ENCODE assay signal across 8 mouse cellular contexts in genomic region chr10:87492661-87493551, GRCm38 (mm10). TPM values are rescaled to one million over a fixed set of nuclear protein-coding genes. Genes with fewer than 3 reads are reported as not detected.
A peak's percentile ranks its signal among the peaks of the same experiment; 100 is the strongest.
DNase-seq lines count a peak whose midpoint lies in the region; ATAC-seq and TF ChIP-seq lines count a peak whose summit lies in the region.

No protein-coding gene starts in this region.

- H3K4me1 ChIP-seq in forebrain, embryonic 10.5 days: peaks cover 76% of the 10 kb centered on the region
- H3K4me1 ChIP-seq in heart, embryonic 16.5 days (ENCODE audit: control insufficient read depth, insufficient read depth, low read length): peaks cover 9% of the 10 kb centered on the region; the same call in 1 of the 2 replicates
- no peaks in the 10 kb centered on the region for H3K4me1 ChIP-seq in liver, embryonic 14.5 days (replicated peaks; ENCODE audit: control insufficient read depth in 2 of 2, insufficient read depth in 2 of 2, low read length in 1 of 2)

- no peaks in the 10 kb centered on the region for H3K36me3 ChIP-seq in forebrain, embryonic 10.5 days (replicated peaks)
- H3K36me3 ChIP-seq in heart, embryonic 16.5 days (ENCODE audit: control insufficient read depth, insufficient read depth): no peaks in the 10 kb centered on the region
- no peaks in the 10 kb centered on the region for H3K36me3 ChIP-seq in liver, embryonic 14.5 days (replicated peaks; ENCODE audit: control insufficient read depth, insufficient read depth, low read depth)

- H3K4me3 ChIP-seq in forebrain, embryonic 10.5 days: peak overlapping the region; percentile 80
- H3K4me3 ChIP-seq in heart, embryonic 16.5 days (ENCODE audit: low read length): peak overlapping the region; percentile 60
- peak overlapping the region; percentile 25 to 39 for H3K4me3 ChIP-seq in liver, embryonic 14.5 days (ENCODE audit: insufficient read depth in 1 of 2, low read depth in 2 of 2, low read length in 2 of 2)

- TF ChIP-seq EP300 in liver, embryonic 14.5 days (IDR thresholded peaks at IDR 0.05; ENCODE audit: low read depth): no peak

- H3K9ac ChIP-seq in heart, embryonic 16.5 days (ENCODE audit: low read length): 0 out of 2 replicates have a peak overlapping the region, but pooled peaks have one; percentile 10
- no peak overlapping the region for H3K9ac ChIP-seq in liver, embryonic 14.5 days (replicated peaks)

- WGBS in forebrain, embryonic 10.5 days: under 1% methylated on average over 75 of the region's 90 CpGs
- under 1% methylated on average over 85 of the region's 90 CpGs for WGBS in heart, embryonic 16.5 days
- under 1% methylated on average over 75 of the region's 90 CpGs for WGBS in liver, embryonic 14.5 days (ENCODE audit: insufficient replicate concordance)

- no peak for TF ChIP-seq CTCF in liver, embryonic 14.5 days (IDR thresholded peaks at IDR 0.05; ENCODE audit: low read depth)

- DNase-seq in urinary bladder, adult 2 months (ENCODE audit: low spot score): peak; percentile 25
- DNase-seq in urinary bladder, postnatal 10 days (ENCODE audit: low spot score): no peak
- DNase-seq in forebrain, embryonic 10.5 days (ENCODE audit: extremely low spot score, low spot score): peak; percentile 63
- DNase-seq in kidney, postnatal 14 days: peak; percentile 73
- no peak for DNase-seq in liver, embryonic 14.5 days (ENCODE audit: low read depth in 3 of 3, low spot score in 3 of 3)
- peak; percentile 82 for DNase-seq in retina, postnatal 1 day
- DNase-seq in spleen, adult 18-20 months: no peak

- ATAC-seq in heart, embryonic 16.5 days (replicated peaks; ENCODE audit: extremely low read depth, insufficient read depth, low FRiP score): peak; percentile 29
- no peak for ATAC-seq in liver, embryonic 14.5 days (ENCODE audit: insufficient read depth)

- H3K4me2 ChIP-seq in heart, embryonic 16.5 days (ENCODE audit: low read depth, low read length): peak overlapping the region; percentile 95
- H3K4me2 ChIP-seq in liver, embryonic 14.5 days (ENCODE audit: low read depth): peak overlapping the region; percentile 59

- peak overlapping the region; percentile 91 for H3K27ac ChIP-seq in forebrain, embryonic 10.5 days
- H3K27ac ChIP-seq in heart, embryonic 16.5 days (ENCODE audit: low read length): no peak overlapping the region
- no peak overlapping the region for H3K27ac ChIP-seq in liver, embryonic 14.5 days

- H3K9me3 ChIP-seq in forebrain, embryonic 10.5 days: peaks cover 2% of the 10 kb centered on the region; the same call in 1 of the 2 replicates
- H3K9me3 ChIP-seq in heart, embryonic 16.5 days (replicated peaks; ENCODE audit: control insufficient read depth, low read length): peaks cover 1% of the 10 kb centered on the region
- H3K9me3 ChIP-seq in liver, embryonic 14.5 days (ENCODE audit: control insufficient read depth, low read length): no peaks in the 10 kb centered on the region

- H3K27me3 ChIP-seq in forebrain, embryonic 10.5 days (ENCODE audit: poor library complexity, severe bottlenecking): peaks cover 98% of the 10 kb centered on the region
- H3K27me3 ChIP-seq in heart, embryonic 16.5 days (ENCODE audit: control insufficient read depth, insufficient read depth, low read length): peaks cover 88% of the 10 kb centered on the region
- H3K27me3 ChIP-seq in liver, embryonic 14.5 days (ENCODE audit: control insufficient read depth, insufficient read depth, low read length): peaks cover 62% of the 10 kb centered on the region

RNA-seq across cellular contexts. Expression of gene Ascl1, which starts 0.6 kb away (rescaled TPM):
- 0.11 and 0.22 TPM in 2 replicates for polyA plus RNA-seq in urinary bladder, adult 2 months (2012; rRNA removed)
- polyA plus RNA-seq in forebrain, embryonic 10.5 days (2016; fragmentation: Nextera tagmentation; extraction: Ambion mirVana): 15.6 and 17.3 TPM in 2 replicates
- 0.32 and 0.93 TPM in 2 replicates for polyA plus RNA-seq in heart, embryonic 16.5 days (2015; fragmentation: Nextera tagmentation; extraction: Ambion mirVana)
- 0.03 and 0.09 TPM in 2 replicates for polyA plus RNA-seq in liver, embryonic 14.5 days (2012; rRNA removed)
- polyA plus RNA-seq in liver, embryonic 14.5 days (2014; fragmentation: Nextera tagmentation; extraction: Ambion mirVana): not detected in 2 replicates

RNA-seq across cellular contexts. Expression of gene Pah, which starts 28.7 kb away (rescaled TPM):
- not detected in 2 replicates for polyA plus RNA-seq in urinary bladder, adult 2 months (2012; rRNA removed)
- polyA plus RNA-seq in forebrain, embryonic 10.5 days (2016; fragmentation: Nextera tagmentation; extraction: Ambion mirVana): not detected in 2 replicates
- 0.32 TPM in 1 of 2 replicates, not detected in the other for polyA plus RNA-seq in heart, embryonic 16.5 days (2015; fragmentation: Nextera tagmentation; extraction: Ambion mirVana)
- polyA plus RNA-seq in liver, embryonic 14.5 days (2012; rRNA removed): 20.8 and 20.9 TPM in 2 replicates
- 31.6 and 33.2 TPM in 2 replicates for polyA plus RNA-seq in liver, embryonic 14.5 days (2014; fragmentation: Nextera tagmentation; extraction: Ambion mirVana)

Comparison
In these comparisons a context has a peak if more than half of its experiments do, and no peak if none do; other contexts are left out.
1. DNase-seq: peak in urinary bladder, adult 2 months (single experiment), forebrain, embryonic 10.5 days (single experiment), kidney, postnatal 14 days (single experiment) and retina, postnatal 1 day (single experiment); none in urinary bladder, postnatal 10 days (single experiment), liver, embryonic 14.5 days (0 of 3) and spleen, adult 18-20 months (0 of 2).
2. RNA of gene Pah, which starts 28.7 kb away (polyA plus RNA-seq): 20.8 to 33.2 TPM in liver, embryonic 14.5 days; 0.32 TPM in heart, embryonic 16.5 days, not detected in urinary bladder, adult 2 months and not detected in forebrain, embryonic 10.5 days; every median in the first group is over 10 times any median in the second.
3. Peak in every context shown above with its lines, with median percentiles within 50 percentile points of each other: H3K4me3 ChIP-seq.